Mouse (Mus musculus): ENCODE results near the gene Arhgap18. TPM values are rescaled to one million over a fixed set of nuclear protein-coding genes. Genes with fewer than 3 reads are reported as not detected.

Arhgap18 gene
- 45.1 and 52.6 TPM in 2 replicates for polyA plus RNA-seq (2014; fragmentation: Nextera tagmentation; extraction: Ambion mirVana)

DNA sequence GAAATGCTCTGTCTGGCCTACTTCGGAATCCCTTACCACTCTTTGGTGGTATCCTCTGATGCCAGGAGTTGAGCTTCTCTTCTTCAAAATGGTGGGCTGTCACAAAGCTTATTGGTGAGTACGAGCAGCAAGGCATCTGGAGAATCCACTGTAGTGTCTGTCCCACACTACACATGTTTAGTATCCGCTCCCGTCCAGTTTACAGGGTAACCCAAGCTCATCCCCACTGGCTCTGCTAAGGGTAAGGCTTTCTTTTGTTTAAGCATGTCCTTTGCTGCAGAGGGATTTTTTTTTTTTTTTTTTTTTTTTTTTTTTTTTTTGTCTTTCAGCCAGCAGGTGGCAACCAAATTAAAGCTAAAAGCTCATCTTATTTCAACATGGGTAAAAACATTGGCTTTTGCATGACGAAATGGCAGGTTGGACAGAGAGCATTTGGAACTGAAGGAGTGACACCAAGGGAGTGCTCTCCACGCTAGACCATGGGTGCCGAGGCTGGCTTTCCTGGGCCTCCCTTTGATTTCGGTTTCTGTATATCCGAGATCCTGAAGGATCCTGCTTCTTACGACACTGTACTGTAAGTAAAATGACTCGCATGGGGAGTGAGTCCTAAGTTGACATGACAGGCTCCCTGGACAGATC, at the start of gene Arhgap18:
Gene Arhgap18, plus strand, starts transcription at position 493 of the 639 bp plus-strand sequence.
- Histone ChIP-seq H3K27ac (ENCODE audit: low read length) (no peak within 1 kb of the TSS), H3K4me1 (ENCODE audit: control insufficient read depth, insufficient read depth, low read length) (no peaks in the 10 kb centered on the region), H3K9me3 (ENCODE audit: control insufficient read depth, low read depth, low read length) (no peaks in the 10 kb centered on the region), H3K9ac (replicated peaks; ENCODE audit: low read depth, low read length) (no peak within 1 kb of the TSS), H3K4me3 (ENCODE audit: low read depth, low read length) (no peak within 1 kb of the TSS), H3K27me3 (ENCODE audit: control insufficient read depth, insufficient read depth, low read length) (no peaks in the 10 kb centered on the region), H3K4me2 (replicated peaks; ENCODE audit: low read depth, low read length) (no peak within 1 kb of the TSS), H3K36me3 (ENCODE audit: control insufficient read depth, insufficient read depth, low read length) (no peaks in the 10 kb centered on the region)
- WGBS: 79% methylated on average over 11 of the region's 11 CpGs
- ATAC-seq (ENCODE audit: insufficient number of reproducible peaks, insufficient read depth, low FRiP score, low read depth): no peak

DNA sequence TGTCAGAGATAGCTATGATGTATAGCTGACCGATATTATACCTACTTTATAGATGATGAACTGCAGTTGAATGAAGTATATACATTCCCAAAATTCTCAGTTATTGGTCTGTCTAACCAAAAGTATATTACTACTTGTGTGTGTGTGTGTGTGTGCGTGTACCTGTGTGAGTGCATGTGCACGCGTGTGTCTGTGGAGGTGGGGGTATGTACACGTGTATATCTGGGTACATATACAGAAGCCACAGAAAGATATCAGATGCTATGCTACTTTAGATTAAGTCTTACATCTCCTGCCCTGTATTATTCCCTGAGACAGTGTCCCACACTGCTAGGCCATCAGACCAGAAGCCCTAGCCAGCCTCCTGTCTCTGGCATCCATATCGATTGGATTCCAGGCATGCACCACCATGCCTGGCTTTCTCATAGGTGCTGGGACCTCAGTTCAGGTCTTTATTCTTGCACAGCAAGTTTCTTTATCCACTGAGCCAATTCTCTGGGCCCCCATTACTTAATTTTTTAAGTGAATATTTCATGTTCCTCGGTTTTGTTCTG, 42.7 kb upstream of the Arhgap18 start:
- Histone ChIP-seq H3K4me2 (replicated peaks; ENCODE audit: low read depth, low read length) (no peak overlapping the region), H3K9ac (replicated peaks; ENCODE audit: low read depth, low read length) (no peak overlapping the region), H3K4me1 (ENCODE audit: control insufficient read depth, insufficient read depth, low read length) (no peaks in the 10 kb centered on the region), H3K27me3 (ENCODE audit: control insufficient read depth, insufficient read depth, low read length) (no peaks in the 10 kb centered on the region), H3K9me3 (ENCODE audit: control insufficient read depth, low read depth, low read length) (no peaks in the 10 kb centered on the region), H3K4me3 (ENCODE audit: low read depth, low read length) (no peak overlapping the region), H3K36me3 (ENCODE audit: control insufficient read depth, insufficient read depth, low read length) (no peaks in the 10 kb centered on the region), H3K27ac (ENCODE audit: low read length) (no peak overlapping the region)
- 93% methylated on average over 7 of the region's 7 CpGs for WGBS
- no peak for ATAC-seq (ENCODE audit: insufficient number of reproducible peaks, insufficient read depth, low FRiP score, low read depth)

DNA sequence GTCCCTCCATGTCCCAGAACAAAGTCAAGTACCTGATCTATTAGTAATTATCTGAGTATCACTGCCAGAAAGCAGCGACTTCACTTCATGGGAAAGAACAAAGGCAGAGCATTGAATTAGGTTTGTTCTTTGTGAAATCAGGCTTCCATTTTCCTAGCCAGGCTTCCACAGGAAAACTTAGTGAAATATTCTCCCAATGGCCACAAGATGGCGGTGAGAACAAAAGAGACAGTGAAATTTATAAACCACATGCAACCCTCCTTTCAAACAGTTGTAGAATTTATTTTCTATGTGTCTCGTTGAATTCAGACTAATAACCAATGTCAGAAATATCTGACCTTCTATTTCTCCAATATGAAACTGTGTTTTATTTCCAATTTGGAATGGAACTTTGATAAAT, 42.2 kb upstream of the Arhgap18 start:
- Histone ChIP-seq H3K4me3 (ENCODE audit: low read depth, low read length) (no peak overlapping the region), H3K27me3 (ENCODE audit: control insufficient read depth, insufficient read depth, low read length) (no peaks in the 10 kb centered on the region), H3K9me3 (ENCODE audit: control insufficient read depth, low read depth, low read length) (no peaks in the 10 kb centered on the region), H3K9ac (replicated peaks; ENCODE audit: low read depth, low read length) (no peak overlapping the region), H3K27ac (ENCODE audit: low read length) (no peak overlapping the region), H3K4me2 (replicated peaks; ENCODE audit: low read depth, low read length) (no peak overlapping the region), H3K36me3 (ENCODE audit: control insufficient read depth, insufficient read depth, low read length) (no peaks in the 10 kb centered on the region), H3K4me1 (ENCODE audit: control insufficient read depth, insufficient read depth, low read length) (no peaks in the 10 kb centered on the region)
- no peak for ATAC-seq (ENCODE audit: insufficient number of reproducible peaks, insufficient read depth, low FRiP score, low read depth)
- 4% methylated on average over 3 of the region's 3 CpGs for WGBS

DNA sequence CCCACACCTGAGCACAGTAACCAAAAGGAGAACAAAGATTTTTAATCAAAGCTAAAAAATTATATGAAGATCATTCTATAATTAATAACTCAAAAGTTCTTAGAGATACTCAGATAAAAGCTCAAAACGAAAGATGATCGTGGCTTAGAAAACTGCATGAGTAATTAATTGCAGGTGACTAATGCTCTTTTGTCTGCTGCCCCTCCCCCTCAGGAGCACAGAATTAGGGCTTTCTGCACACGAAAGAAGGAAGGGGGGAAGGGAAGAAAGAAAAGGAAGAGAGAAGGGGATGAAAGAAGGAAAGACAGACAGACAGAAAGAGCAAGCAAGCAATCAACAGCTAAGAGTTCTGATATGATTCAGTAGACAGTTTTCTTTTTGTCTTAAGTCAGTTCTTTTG, 39.2 kb upstream of the Arhgap18 start:
- Histone ChIP-seq H3K4me3 (ENCODE audit: low read depth, low read length) (no peak overlapping the region), H3K4me2 (replicated peaks; ENCODE audit: low read depth, low read length) (no peak overlapping the region), H3K27ac (ENCODE audit: low read length) (no peak overlapping the region), H3K27me3 (ENCODE audit: control insufficient read depth, insufficient read depth, low read length) (no peaks in the 10 kb centered on the region), H3K4me1 (ENCODE audit: control insufficient read depth, insufficient read depth, low read length) (no peaks in the 10 kb centered on the region), H3K36me3 (ENCODE audit: control insufficient read depth, insufficient read depth, low read length) (no peaks in the 10 kb centered on the region), H3K9ac (replicated peaks; ENCODE audit: low read depth, low read length) (no peak overlapping the region), H3K9me3 (ENCODE audit: control insufficient read depth, low read depth, low read length) (no peaks in the 10 kb centered on the region)
- no peak for ATAC-seq (ENCODE audit: insufficient number of reproducible peaks, insufficient read depth, low FRiP score, low read depth)
- 38% methylated on average over 3 of the region's 3 CpGs for WGBS

DNA sequence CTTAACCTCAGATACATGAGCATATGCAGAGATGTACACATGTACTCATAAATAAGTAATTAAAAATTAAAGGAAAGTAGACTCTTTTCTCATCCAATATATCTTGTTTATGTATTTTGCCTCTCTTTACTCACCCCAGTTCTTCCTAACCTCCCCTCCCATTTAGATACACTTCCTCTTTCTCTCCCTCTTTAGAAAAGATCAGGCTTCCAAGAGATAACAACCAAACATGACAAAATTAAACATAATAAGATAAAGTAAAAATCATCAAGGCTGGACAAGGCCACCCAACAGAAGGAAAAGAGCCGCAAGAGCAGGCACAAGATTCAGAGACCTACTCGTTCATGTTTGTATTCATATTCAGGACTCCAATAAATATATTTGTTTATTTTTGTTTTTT, 28.5 kb upstream of the Arhgap18 start:
- H3K4me2 ChIP-seq (replicated peaks; ENCODE audit: low read depth, low read length): no peak overlapping the region
- no peaks in the 10 kb centered on the region for H3K27me3 ChIP-seq (ENCODE audit: control insufficient read depth, insufficient read depth, low read length)
- no peak overlapping the region for H3K4me3 ChIP-seq (ENCODE audit: low read depth, low read length)
- 91% methylated on average over 2 of the region's 2 CpGs for WGBS
- no peaks in the 10 kb centered on the region for H3K9me3 ChIP-seq (ENCODE audit: control insufficient read depth, low read depth, low read length)
- no peak overlapping the region for H3K27ac ChIP-seq (ENCODE audit: low read length)
- H3K4me1 ChIP-seq (ENCODE audit: control insufficient read depth, insufficient read depth, low read length): no peaks in the 10 kb centered on the region
- H3K36me3 ChIP-seq (ENCODE audit: control insufficient read depth, insufficient read depth, low read length): no peaks in the 10 kb centered on the region
- no peak for ATAC-seq (ENCODE audit: insufficient number of reproducible peaks, insufficient read depth, low FRiP score, low read depth)
- H3K9ac ChIP-seq (replicated peaks; ENCODE audit: low read depth, low read length): no peak overlapping the region

DNA sequence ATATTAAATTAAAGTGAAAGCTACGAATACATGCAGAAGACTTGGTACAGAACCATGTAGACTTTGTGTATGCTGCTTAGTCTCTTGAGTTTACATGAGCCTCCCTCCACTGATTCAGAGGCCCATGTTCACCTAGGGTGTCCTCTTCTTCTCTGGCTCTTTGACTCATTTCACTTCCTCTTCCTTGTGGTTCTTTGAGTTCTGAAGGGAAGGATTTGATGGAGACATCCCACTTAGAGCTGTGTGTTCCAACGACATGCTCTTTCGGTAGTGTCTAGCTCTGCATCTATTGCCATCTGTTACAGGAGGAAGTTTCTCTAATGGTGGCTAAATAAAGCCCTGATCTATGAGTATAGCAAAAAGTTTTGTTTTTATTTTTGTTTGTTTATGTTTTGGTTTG, 28.0 kb upstream of the Arhgap18 start:
- H3K27me3 ChIP-seq (ENCODE audit: control insufficient read depth, insufficient read depth, low read length): no peaks in the 10 kb centered on the region
- no peak for ATAC-seq (ENCODE audit: insufficient number of reproducible peaks, insufficient read depth, low FRiP score, low read depth)
- no peaks in the 10 kb centered on the region for H3K9me3 ChIP-seq (ENCODE audit: control insufficient read depth, low read depth, low read length)
- H3K4me1 ChIP-seq (ENCODE audit: control insufficient read depth, insufficient read depth, low read length): no peaks in the 10 kb centered on the region
- H3K4me2 ChIP-seq (replicated peaks; ENCODE audit: low read depth, low read length): no peak overlapping the region
- H3K27ac ChIP-seq (ENCODE audit: low read length): no peak overlapping the region
- no peaks in the 10 kb centered on the region for H3K36me3 ChIP-seq (ENCODE audit: control insufficient read depth, insufficient read depth, low read length)
- H3K9ac ChIP-seq (replicated peaks; ENCODE audit: low read depth, low read length): no peak overlapping the region
- no peak overlapping the region for H3K4me3 ChIP-seq (ENCODE audit: low read depth, low read length)
- WGBS: 92% methylated on average over 3 of the region's 3 CpGs

DNA sequence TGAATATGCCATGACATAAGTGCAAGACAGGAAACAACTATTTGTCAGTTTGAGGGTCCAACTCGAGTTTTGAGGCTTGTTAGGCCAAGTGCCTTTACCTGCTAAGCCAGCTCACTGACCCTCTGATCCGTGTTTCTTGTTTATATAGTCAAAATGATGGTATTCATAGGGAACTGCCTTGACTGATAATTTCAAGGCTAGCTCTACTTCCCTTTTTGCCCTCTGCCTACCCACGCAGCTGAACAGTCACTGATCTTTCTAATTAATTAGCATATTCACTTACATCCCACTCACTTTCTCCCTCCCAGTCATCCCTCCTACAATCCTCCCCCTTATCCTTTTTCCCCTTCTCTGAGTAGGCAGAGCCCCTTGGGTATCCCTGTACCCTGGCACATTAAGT, 2.4 kb upstream of the Arhgap18 start:
- Histone ChIP-seq H3K9ac (replicated peaks; ENCODE audit: low read depth, low read length) (no peak overlapping the region), H3K27ac (ENCODE audit: low read length) (no peak overlapping the region), H3K4me3 (ENCODE audit: low read depth, low read length) (no peak overlapping the region), H3K36me3 (ENCODE audit: control insufficient read depth, insufficient read depth, low read length) (no peaks in the 10 kb centered on the region), H3K27me3 (ENCODE audit: control insufficient read depth, insufficient read depth, low read length) (no peaks in the 10 kb centered on the region), H3K9me3 (ENCODE audit: control insufficient read depth, low read depth, low read length) (no peaks in the 10 kb centered on the region), H3K4me1 (ENCODE audit: control insufficient read depth, insufficient read depth, low read length) (no peaks in the 10 kb centered on the region), H3K4me2 (replicated peaks; ENCODE audit: low read depth, low read length) (no peak overlapping the region)
- WGBS: 58% methylated on average over 3 of the region's 3 CpGs
- no peak for ATAC-seq (ENCODE audit: insufficient number of reproducible peaks, insufficient read depth, low FRiP score, low read depth)

DNA sequence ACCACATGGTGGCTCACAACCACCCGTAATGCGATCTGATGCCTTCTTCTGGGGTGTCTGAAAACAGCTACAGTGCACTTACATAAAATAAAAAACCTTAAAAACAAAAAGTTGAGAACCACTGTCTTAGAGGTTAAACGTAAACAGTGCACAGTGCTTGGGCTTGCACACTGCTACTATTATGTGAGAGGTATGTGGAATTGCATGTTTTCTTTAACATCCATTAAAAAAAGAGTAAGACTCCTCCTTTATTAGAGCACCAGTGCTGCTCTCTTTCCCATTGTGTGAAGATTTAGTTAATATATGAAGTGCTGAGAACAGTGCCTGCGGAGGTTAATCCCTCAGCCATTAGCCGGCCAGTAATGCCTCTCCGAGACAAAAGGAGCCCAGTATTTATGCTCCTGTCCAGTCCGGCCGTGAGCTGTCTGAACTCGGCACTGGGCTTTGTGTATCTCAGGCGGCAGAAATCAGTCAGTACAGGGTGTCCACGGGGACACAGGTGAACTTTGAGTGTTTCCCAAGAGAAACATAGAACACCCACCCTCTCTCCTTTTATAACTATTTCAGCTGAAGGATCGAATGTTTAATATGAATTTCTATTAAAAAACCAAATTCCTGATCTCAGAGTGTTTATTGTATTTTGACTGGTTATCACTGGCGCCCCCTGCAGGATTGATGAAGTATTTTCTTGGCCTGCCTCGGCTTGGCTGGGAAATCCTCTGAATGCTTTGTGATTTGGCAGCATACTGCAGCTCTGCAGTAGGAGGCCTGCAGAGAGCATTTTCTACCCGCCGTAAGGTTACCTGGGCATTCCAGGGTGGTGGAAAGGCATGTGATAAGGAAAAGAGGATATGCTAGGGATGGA, 925 bp upstream of the Arhgap18 start:
- H3K4me3 ChIP-seq (ENCODE audit: low read depth, low read length): no peak overlapping the region
- no peak overlapping the region for H3K9ac ChIP-seq (replicated peaks; ENCODE audit: low read depth, low read length)
- H3K27ac ChIP-seq (ENCODE audit: low read length): no peak overlapping the region
- no peaks in the 10 kb centered on the region for H3K27me3 ChIP-seq (ENCODE audit: control insufficient read depth, insufficient read depth, low read length)
- H3K36me3 ChIP-seq (ENCODE audit: control insufficient read depth, insufficient read depth, low read length): no peaks in the 10 kb centered on the region
- no peak for ATAC-seq (ENCODE audit: insufficient number of reproducible peaks, insufficient read depth, low FRiP score, low read depth)
- no peak overlapping the region for H3K4me2 ChIP-seq (replicated peaks; ENCODE audit: low read depth, low read length)
- no peaks in the 10 kb centered on the region for H3K9me3 ChIP-seq (ENCODE audit: control insufficient read depth, low read depth, low read length)
- WGBS: 49% methylated on average over 16 of the region's 16 CpGs
- no peaks in the 10 kb centered on the region for H3K4me1 ChIP-seq (ENCODE audit: control insufficient read depth, insufficient read depth, low read length)

Measured in stomach, embryonic 14.5 days (tissue).